Mouse (Mus musculus) large intestine, adult 2 months (tissue): ENCODE data around the gene AI467606. TPM values are rescaled to one million over a fixed set of nuclear protein-coding genes. Genes with fewer than 3 reads are reported as not detected.

ENCODE experiments used
- DNase-seq: peaks from one replicate; pipeline ENCODE4 v3.0.0-alpha.2; 2012; ENCODE audit warnings: low read depth, low spot score
- WGBS: fragments of 180-500 bp; shearing (Covaris S2); methylation state at CpG from one replicate; pipeline ENCODE4 v1.1.7; 2018; 5-methylcytosine and 5-hydroxymethylcytosine counted together
- polyA plus RNA-seq: library from polyadenylated mRNA; depleted of rRNA; stranded (reverse); fragments of >200 nt; gene quantifications from 2 replicates; pipeline ENCODE4 v1.2.3, GENCODE M21; 2012

The AI467606 gene
- polyA plus RNA-seq, 1 experiment, result 12.4 TPM

- 8% methylated on average over 5 of the region's 5 CpGs for WGBS
- peak; percentile 76 for DNase-seq
These were observed 26.8 kb downstream of the AI467606 start for GRCm38 (mm10) chr7:127117948-127118347.

- 63% methylated on average over 14 of the region's 14 CpGs for WGBS
- no peak for DNase-seq
These were observed 27.7 kb downstream of the AI467606 start for GRCm38 (mm10) chr7:127118671-127119445.

GRCm38 (mm10) chr7:127121061-127121910 is 30.1 kb downstream of the AI467606 start:
- 46% methylated on average over 21 of the region's 21 CpGs for whole genome bisulfite sequencing
- no peak for DNase-seq

GRCm38 (mm10) chr7:127121911-127122270 is 30.7 kb downstream of the AI467606 start, which contains the start of gene Qprt:
Qprt (minus strand) TSS chr7:127122226.
- no peak for DNase-seq
- 56% methylated on average over 7 of the region's 7 CpGs for WGBS

- 1% methylated on average over 4 of the region's 4 CpGs for WGBS
- DNase-seq, result no peak
These were observed 38.5 kb downstream of the AI467606 start for GRCm38 (mm10) chr7:127129638-127130037.

GRCm38 (mm10) chr7:127133125-127133524 is 42.0 kb downstream of the AI467606 start:
- DNase-seq, result no peak
- WGBS, result 66% methylated on average over 5 of the region's 5 CpGs

- 58% methylated on average over 11 of the region's 11 CpGs for WGBS
- DNase-seq, result no peak
These were observed 43.8 kb downstream of the AI467606 start for GRCm38 (mm10) chr7:127134821-127135447.

- WGBS, result 79% methylated on average over 22 of the region's 22 CpGs
- DNase-seq, result no peak
These were observed 45.3 kb downstream of the AI467606 start for GRCm38 (mm10) chr7:127136181-127137071.

GRCm38 (mm10) chr7:127137262-127138017 is 46.3 kb downstream of the AI467606 start, which contains the start of gene Spn:
Spn (minus strand) TSS chr7:127137823.
- WGBS, result 61% methylated on average over 9 of the region's 9 CpGs
- DNase-seq, result no peak

GRCm38 (mm10) chr7:127139100-127139499 is 47.9 kb downstream of the AI467606 start:
- WGBS, result 86% methylated on average over 7 of the region's 7 CpGs
- DNase-seq, result no peak

GRCm38 (mm10) chr7:127139562-127139961 is 48.4 kb downstream of the AI467606 start:
- 50% methylated on average over 5 of the region's 5 CpGs for WGBS

GRCm38 (mm10) chr7:127140623-127141404 is 49.7 kb downstream of the AI467606 start:
- WGBS, result 50% methylated on average over 7 of the region's 7 CpGs
- no peak for DNase-seq

More at GRCm38 (mm10) chr7:127139562-127139961, 48.4 kb downstream of the AI467606 start:
- DNase-seq, result no peak

- DNase-seq, result no peak
- WGBS, result 46% methylated on average over 2 of the region's 2 CpGs
These were observed 51.1 kb downstream of the AI467606 start for GRCm38 (mm10) chr7:127142214-127142613.

- WGBS, result 85% methylated on average over 4 of the region's 4 CpGs
- DNase-seq, result no peak
These were observed 51.5 kb downstream of the AI467606 start for GRCm38 (mm10) chr7:127142666-127143065.
